Mouse (Mus musculus) lung, embryonic 14.5 days (tissue): Measurements from ENCODE around the gene Camk1d. TPM values are rescaled to one million over a fixed set of nuclear protein-coding genes. Genes with fewer than 3 reads are reported as not detected.

Source experiments
- ATAC-seq: fragments of 200-750 bp; cut with Nextera tagmentation; 2 replicates; pipeline ENCODE4 v1.8.0; 2017; ENCODE audit warnings: mild to moderate bottlenecking, moderate TSS enrichment, moderate library complexity; ENCODE audit not compliant: insufficient read depth
- DNase-seq: peaks from one replicate; pipeline ENCODE4 v3.0.0-alpha.2; 2015
- H3K27ac ChIP-seq: fragments of 300-500 bp; sonication (generic); 2 replicates; pipeline ENCODE4 v1.5.1; 2014; ENCODE audit warnings: low read depth, mild to moderate bottlenecking, moderate library complexity
- H3K27me3 ChIP-seq: fragments of 300-500 bp; sonication (generic); 2 replicates; pipeline ENCODE4 v1.6.1; 2014; ENCODE audit warnings: low read length, control low read depth; ENCODE audit not compliant: insufficient read depth
- H3K36me3 ChIP-seq: fragments of 300-500 bp; sonication (generic); 2 replicates; pipeline ENCODE4 v1.6.1; 2014; ENCODE audit warnings: control low read depth; ENCODE audit not compliant: insufficient read depth
- H3K4me1 ChIP-seq: fragments of 300-500 bp; sonication (generic); 2 replicates; pipeline ENCODE4 v1.6.1; 2014; ENCODE audit warnings: antibody characterized with exemption, control low read depth; ENCODE audit not compliant: insufficient read depth
- H3K4me2 ChIP-seq: fragments of 300-500 bp; sonication (generic); 2 replicates; pipeline ENCODE4 v1.6.1; 2014; ENCODE audit warnings: mild to moderate bottlenecking
- H3K4me3 ChIP-seq: fragments of 300-500 bp; sonication (generic); 2 replicates; pipeline ENCODE4 v1.5.1; 2014; ENCODE audit warnings: low read depth, low read length
- H3K9ac ChIP-seq: fragments of 300-500 bp; sonication (generic); 2 replicates; pipeline ENCODE4 v1.6.1; 2014
- H3K9me3 ChIP-seq: fragments of 300-500 bp; sonication (generic); 2 replicates; pipeline ENCODE4 v1.6.1; 2016; ENCODE audit warnings: low read depth, low read length, control low read depth
- CTCF ChIP-seq: IDR thresholded peaks from 2 replicates; pipeline ENCODE4 v1.5.1; 2016; ENCODE audit warnings: antibody characterized with exemption, low read depth
- WGBS: fragments of 180-500 bp; shearing (Covaris S2); extraction: QIAGEN DNeasy Blood & Tissue Kit; methylation state at CpG from one replicate; pipeline ENCODE4 v1.1.7; 2014; 5-methylcytosine and 5-hydroxymethylcytosine counted together
- polyA plus RNA-seq: library from polyadenylated mRNA; unstranded; fragments of >200 nt; fragmentation: Nextera tagmentation; extraction: Ambion mirVana; gene quantifications from 2 replicates; pipeline ENCODE4 v1.2.1, GENCODE M21; 2014

Gene Camk1d
- polyA plus RNA-seq, 1 experiment from 2014 or later: 2.9 TPM

DNA sequence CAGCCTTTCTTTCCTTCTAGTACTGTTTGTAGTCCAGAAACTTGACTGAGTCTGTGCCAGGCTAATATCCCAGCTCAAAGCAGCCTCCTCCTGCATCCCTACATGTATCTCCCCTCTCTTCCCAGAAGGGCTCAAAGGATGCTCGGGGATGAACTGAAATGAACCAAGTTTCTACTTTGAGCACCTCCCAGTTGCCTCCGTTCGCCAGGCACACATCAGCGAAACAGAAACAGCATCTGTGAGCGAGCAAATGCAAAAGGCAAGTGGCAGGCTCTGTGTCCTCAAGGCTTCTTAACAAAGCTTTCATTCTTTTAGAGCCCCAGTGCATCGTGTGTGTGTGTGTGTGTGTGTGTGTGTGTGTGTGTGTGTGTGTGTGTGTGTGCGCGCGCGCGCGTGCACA lies 409.9 kb downstream of the Camk1d start:
- no peak overlapping the region for H3K4me3 ChIP-seq
- DNase-seq (no peak), ATAC-seq (no peak)
- no peaks in the 10 kb centered on the region for H3K4me1 ChIP-seq
- no peaks in the 10 kb centered on the region for H3K36me3 ChIP-seq
- no peaks in the 10 kb centered on the region for H3K9me3 ChIP-seq
- no peak for TF ChIP-seq CTCF
- H3K27me3 ChIP-seq: no peaks in the 10 kb centered on the region
- H3K4me2 ChIP-seq: no peak overlapping the region
- WGBS: 90% methylated on average over 12 of the region's 12 CpGs
- H3K9ac ChIP-seq: no peak overlapping the region
- no peak overlapping the region for H3K27ac ChIP-seq

DNA sequence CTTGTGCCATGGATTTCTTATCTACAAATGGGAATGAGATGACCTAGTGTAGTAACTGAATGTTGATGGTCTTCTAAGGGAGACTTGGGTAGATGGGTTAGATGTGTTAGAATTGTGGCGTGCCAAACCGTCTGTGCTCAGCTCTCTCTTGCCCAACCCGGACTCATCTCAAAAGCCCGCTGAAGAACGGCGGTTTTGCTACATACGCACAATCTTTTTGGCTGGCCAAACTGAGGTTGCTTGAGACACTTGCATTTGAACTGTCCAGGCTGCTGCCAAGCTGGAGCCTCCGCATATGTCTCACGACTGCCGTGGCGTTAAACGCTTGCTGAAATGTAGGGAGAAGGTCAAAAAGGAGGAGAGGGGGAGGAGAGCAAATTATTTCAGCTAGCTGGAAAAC lies 413.0 kb downstream of the Camk1d start:
- Histone ChIP-seq H3K27ac (no peak overlapping the region), H3K4me3 (no peak overlapping the region), H3K36me3 (no peaks in the 10 kb centered on the region), H3K9me3 (no peaks in the 10 kb centered on the region), H3K4me1 (no peaks in the 10 kb centered on the region), H3K4me2 (no peak overlapping the region), H3K27me3 (no peaks in the 10 kb centered on the region), H3K9ac (no peak overlapping the region)
- 78% methylated on average over 12 of the region's 12 CpGs for WGBS
- ATAC-seq (no peak), DNase-seq (no peak)
- TF ChIP-seq CTCF: no peak

DNA sequence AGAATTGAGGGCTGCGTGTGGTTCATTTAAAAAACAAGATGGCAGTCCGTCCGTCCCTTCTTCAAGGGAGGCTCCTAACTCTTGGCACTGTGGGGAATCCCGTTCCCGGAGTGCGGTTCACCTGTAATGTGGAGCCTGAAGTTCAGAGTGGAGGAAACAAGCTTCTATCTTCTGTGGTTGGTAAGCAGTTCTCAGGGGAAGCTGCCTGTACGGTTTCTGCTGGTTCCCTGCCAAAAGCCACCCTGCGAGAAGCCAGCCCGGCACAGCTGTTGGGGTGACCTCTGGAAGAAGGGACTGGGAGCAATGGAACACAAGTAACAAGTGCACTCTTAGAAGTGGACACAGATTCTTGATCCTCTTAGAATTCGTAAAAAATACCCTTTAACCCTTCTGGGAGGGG lies 416.2 kb downstream of the Camk1d start:
- H3K4me3 ChIP-seq: no peak overlapping the region
- H3K36me3 ChIP-seq: no peaks in the 10 kb centered on the region
- no peak overlapping the region for H3K4me2 ChIP-seq
- WGBS: 70% methylated on average over 10 of the region's 10 CpGs
- no peaks in the 10 kb centered on the region for H3K9me3 ChIP-seq
- H3K9ac ChIP-seq: no peak overlapping the region
- H3K4me1 ChIP-seq: no peaks in the 10 kb centered on the region
- H3K27ac ChIP-seq: no peak overlapping the region
- no peak for TF ChIP-seq CTCF
- ATAC-seq (no peak), DNase-seq (no peak)
- no peaks in the 10 kb centered on the region for H3K27me3 ChIP-seq

DNA sequence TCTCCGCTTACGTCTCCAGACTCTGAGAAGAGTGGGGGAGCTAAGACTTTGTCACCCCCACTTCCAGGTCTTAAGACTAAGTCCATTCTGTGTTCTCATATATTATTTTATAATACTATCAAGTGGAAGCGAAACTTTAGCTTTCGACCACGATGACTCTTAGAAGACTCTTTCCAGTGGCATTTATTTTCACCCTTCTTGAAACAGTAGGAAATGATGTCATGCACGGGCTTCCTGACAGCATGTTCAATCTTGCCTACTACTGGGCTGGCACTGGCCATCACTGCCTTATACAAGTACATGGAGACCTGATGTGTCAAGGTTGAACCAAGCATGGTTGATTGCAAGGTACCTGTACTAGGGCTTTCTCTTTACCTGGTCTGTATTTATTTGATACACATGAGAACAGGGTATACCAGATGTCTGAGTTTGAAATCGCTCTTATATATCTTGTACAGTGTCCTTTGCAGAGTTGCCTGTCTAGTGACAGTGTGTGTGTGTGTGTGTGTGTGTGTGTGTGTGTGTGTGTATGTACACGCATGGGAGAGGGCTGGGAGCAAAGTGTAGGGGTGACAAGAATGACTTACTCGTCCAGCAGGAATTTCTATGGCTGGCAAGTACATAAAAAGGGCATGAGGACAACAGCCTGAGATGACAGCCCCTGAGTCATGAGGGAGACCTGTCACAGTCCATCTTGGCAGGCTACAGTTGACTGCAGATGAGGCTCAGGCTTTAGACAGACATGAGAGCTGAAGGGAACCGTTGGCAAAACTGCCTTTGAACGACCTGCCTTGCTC lies 417.4 kb downstream of the Camk1d start:
- Histone ChIP-seq H3K36me3 (no peaks in the 10 kb centered on the region), H3K4me2 (no peak overlapping the region), H3K9ac (no peak overlapping the region), H3K9me3 (no peaks in the 10 kb centered on the region), H3K4me3 (no peak overlapping the region), H3K4me1 (no peaks in the 10 kb centered on the region), H3K27me3 (no peaks in the 10 kb centered on the region), H3K27ac (no peak overlapping the region)
- WGBS: 83% methylated on average over 11 of the region's 11 CpGs
- no peak for DNase-seq
- TF ChIP-seq CTCF: no peak
- ATAC-seq: no peak

DNA sequence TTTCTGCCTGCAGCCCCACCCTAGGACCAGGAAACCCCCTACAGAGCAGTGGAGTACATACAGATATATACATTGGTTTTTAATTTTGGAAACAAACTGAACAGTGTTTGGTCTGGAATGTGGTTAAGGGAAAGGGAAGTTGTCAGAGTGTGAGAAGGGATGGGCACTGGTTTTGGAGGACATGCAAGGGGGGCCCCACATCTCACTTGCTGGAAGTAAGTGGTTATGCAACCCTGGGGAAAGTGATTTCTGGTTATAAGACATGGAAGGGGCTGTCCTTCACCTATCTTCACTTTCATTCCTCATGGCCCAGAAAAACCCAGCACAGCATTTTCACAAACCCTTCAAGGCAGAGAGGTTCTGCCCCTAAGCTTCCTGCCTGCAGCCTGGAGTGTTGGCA lies 419.2 kb downstream of the Camk1d start:
- H3K4me2 ChIP-seq: no peak overlapping the region
- H3K27me3 ChIP-seq: no peaks in the 10 kb centered on the region
- H3K36me3 ChIP-seq: no peaks in the 10 kb centered on the region
- no peak overlapping the region for H3K4me3 ChIP-seq
- no peak overlapping the region for H3K9ac ChIP-seq
- DNase-seq: no peak
- H3K9me3 ChIP-seq: no peaks in the 10 kb centered on the region
- TF ChIP-seq CTCF: no peak
- ATAC-seq: no peak
- H3K27ac ChIP-seq: no peak overlapping the region
- no peaks in the 10 kb centered on the region for H3K4me1 ChIP-seq

DNA sequence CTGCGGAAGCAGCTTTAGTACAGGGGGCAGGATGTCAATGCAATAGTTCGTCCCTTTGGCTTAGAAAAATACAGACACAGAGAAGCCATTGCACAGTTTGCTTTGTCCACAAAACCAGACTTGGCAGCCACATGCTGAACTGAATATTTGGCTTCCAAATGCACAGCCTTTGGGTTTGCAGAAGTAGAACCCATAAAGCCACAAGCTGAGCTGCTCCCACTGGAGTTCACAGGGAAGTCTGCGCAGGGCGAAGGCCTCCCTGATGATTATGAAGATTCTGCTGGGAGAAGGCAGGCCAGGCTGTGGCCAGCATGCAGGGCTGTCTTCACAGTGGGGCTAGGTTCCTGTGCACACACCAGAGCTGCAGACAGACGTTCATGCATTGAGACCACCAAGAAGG lies 419.9 kb downstream of the Camk1d start:
- Histone ChIP-seq H3K4me3 (no peak overlapping the region), H3K4me1 (no peaks in the 10 kb centered on the region), H3K9ac (no peak overlapping the region), H3K27ac (no peak overlapping the region), H3K9me3 (no peaks in the 10 kb centered on the region), H3K36me3 (no peaks in the 10 kb centered on the region), H3K4me2 (no peak overlapping the region), H3K27me3 (no peaks in the 10 kb centered on the region)
- DNase-seq (no peak), ATAC-seq (no peak)
- no peak for TF ChIP-seq CTCF
- WGBS: 72% methylated on average over 5 of the region's 5 CpGs

DNA sequence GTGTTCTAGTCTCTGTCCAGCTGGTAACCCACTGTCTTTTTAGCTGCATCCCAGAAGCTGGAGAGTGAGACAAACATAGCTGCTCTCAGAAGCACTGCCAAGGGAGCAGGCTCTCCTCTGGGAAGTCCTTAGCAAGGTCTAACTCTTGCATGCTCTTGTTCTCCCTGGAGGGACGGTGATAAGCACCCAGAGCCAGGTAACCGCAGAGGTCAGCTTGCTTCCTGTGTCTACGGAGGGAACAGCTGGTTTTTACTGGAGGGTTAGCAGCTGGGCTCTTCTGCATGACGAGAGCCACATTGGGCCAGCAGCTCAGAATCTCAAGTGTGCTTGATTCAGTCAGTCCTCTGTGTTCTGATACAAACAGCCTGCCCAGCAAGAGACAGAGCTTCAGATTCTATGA lies 425.7 kb downstream of the Camk1d start:
- no peak overlapping the region for H3K9ac ChIP-seq
- ATAC-seq: no peak
- no peak for TF ChIP-seq CTCF
- DNase-seq: no peak
- no peak overlapping the region for H3K4me3 ChIP-seq
- no peaks in the 10 kb centered on the region for H3K36me3 ChIP-seq
- no peak overlapping the region for H3K4me2 ChIP-seq
- no peaks in the 10 kb centered on the region for H3K9me3 ChIP-seq
- no peaks in the 10 kb centered on the region for H3K27me3 ChIP-seq
- no peak overlapping the region for H3K27ac ChIP-seq
- WGBS: 28% methylated on average over 4 of the region's 4 CpGs
- no peaks in the 10 kb centered on the region for H3K4me1 ChIP-seq

DNA sequence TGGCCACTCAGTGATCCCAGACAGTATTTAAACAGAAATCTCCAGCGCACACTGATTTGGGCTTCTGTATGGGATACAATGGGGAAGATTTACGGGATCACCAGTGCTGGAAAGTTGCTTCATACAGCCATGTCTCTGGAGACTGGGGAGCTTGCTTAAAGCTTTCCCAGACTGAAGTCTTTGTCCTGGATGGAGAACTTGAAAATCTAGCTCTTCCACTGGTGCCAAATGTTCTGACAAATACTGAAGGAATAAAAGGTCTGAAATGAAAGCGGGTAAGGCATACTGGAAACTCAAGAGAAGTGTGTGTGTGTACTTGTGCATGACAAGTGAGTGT lies 427.3 kb downstream of the Camk1d start:
- 80% methylated on average over 3 of the region's 3 CpGs for WGBS
- no peaks in the 10 kb centered on the region for H3K4me1 ChIP-seq
- no peak overlapping the region for H3K9ac ChIP-seq
- ATAC-seq (no peak), DNase-seq (no peak)
- no peak overlapping the region for H3K4me2 ChIP-seq
- no peak for TF ChIP-seq CTCF
- no peak overlapping the region for H3K27ac ChIP-seq
- no peaks in the 10 kb centered on the region for H3K36me3 ChIP-seq
- H3K9me3 ChIP-seq: no peaks in the 10 kb centered on the region
- no peak overlapping the region for H3K4me3 ChIP-seq
- H3K27me3 ChIP-seq: no peaks in the 10 kb centered on the region
